Mouse (Mus musculus) embryonic fibroblast, embryonic 13.5 days (primary cell): ENCODE results near the gene Gm20388.

Experiments
- CTCF ChIP-seq: IDR thresholded peaks from 2 replicates; pipeline ENCODE4 v1.5.1; 2011; ENCODE audit warnings: mild to moderate bottlenecking, control low read depth, low read length, moderate library complexity, borderline replicate concordance; ENCODE audit not compliant: insufficient read depth
- POLR2A ChIP-seq: IDR thresholded peaks from 2 replicates; pipeline ENCODE4 v1.6.1; 2011; ENCODE audit warnings: low read depth, mild to moderate bottlenecking, control low read depth, low read length, moderate library complexity

DNA sequence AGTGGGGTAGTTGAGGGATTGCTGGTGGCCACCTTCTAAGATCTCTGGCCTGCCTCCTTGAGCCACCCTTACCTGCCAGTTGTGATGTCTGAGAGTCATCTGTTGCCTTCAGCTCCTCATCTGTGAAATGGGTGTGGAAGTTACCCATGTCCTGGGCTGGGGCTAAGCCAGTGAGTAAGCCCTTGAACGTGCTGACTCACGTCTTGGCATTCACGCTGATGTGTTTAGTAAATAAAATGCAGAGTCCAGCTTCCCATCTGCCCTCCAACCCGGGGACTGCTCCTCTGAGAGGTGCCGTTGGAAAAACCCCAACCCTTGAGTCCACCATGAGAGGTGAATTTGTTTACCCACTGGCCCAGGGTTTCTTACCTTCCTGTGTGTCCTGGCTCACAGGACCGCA is 3435.2 kb downstream of the Gm20388 start:
- no peak for TF ChIP-seq CTCF
- TF ChIP-seq POLR2A = no peak
